ENCODE assay signal across 8 mouse cellular contexts in the genomic region with DNA sequence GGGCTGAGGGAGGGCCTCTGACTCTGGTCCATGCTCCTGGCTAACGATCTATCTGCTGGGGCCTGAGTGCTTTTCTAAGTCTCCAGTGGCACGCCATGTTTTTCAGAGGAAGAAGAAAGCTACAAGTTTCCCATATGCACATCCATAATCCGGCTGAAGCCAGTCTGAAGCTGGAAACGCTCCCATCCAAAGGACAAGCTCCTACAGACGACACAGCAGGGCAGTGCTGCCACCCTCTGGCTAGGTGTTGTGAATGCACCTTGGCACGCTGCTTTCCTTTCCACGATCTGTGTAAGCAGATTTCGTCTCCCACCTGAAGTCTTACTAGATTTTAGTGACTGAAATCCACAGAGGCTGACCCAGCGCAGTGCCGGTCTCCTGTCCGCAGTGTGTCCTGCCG. TPM values are rescaled to one million over a fixed set of nuclear protein-coding genes. Genes with fewer than 3 reads are reported as not detected.
DNase-seq lines count a peak whose midpoint lies in the region; ATAC-seq lines count a peak whose summit lies in the region.

No protein-coding gene starts in this region.

- no peak overlapping the region for H3K4me3 ChIP-seq in hindbrain, embryonic 13.5 days

- H3K36me3 ChIP-seq in hindbrain, embryonic 13.5 days: peaks cover 88% of the 10 kb centered on the region

- H3K9me3 ChIP-seq in hindbrain, embryonic 13.5 days: no peaks in the 10 kb centered on the region

- H3K4me2 ChIP-seq in hindbrain, embryonic 13.5 days: no peak overlapping the region

- H3K27ac ChIP-seq in hindbrain, embryonic 13.5 days: peak overlapping the region; percentile 73

- peak; percentile 82 for ATAC-seq in hindbrain, embryonic 13.5 days (ENCODE audit: low FRiP score)

- H3K9ac ChIP-seq in hindbrain, embryonic 13.5 days: peak overlapping the region; percentile 53

- no peaks in the 10 kb centered on the region for H3K27me3 ChIP-seq in hindbrain, embryonic 13.5 days

- 0 out of 2 replicates have a peak, but pooled peaks cover 3% of the 10 kb centered on the region for H3K4me1 ChIP-seq in hindbrain, embryonic 13.5 days (replicated peaks)

- DNase-seq in ZHBTc4 (ENCODE audit: low read depth, low spot score): peak; percentile 94
- DNase-seq in cerebellum, postnatal 25 days: peak; percentile 93 to 94
- DNase-seq in frontal cortex, postnatal 14 days (ENCODE audit: low spot score in 2 of 2): peak; percentile 82
- peak; percentile 69 to 86 for DNase-seq in layer of hippocampus, postnatal 25 days (ENCODE audit: extremely low spot score in 1 of 2, low spot score in 1 of 2)
- DNase-seq in lung, postnatal 36 days: peak; percentile 88
- peak; percentile 89 for DNase-seq in right cerebral cortex, adult 18-20 months
- DNase-seq in urinary bladder, postnatal 4 days (ENCODE audit: low spot score in 2 of 2): peak; percentile 76 to 85

- 54% methylated on average over 12 of the region's 12 CpGs for WGBS in hindbrain, embryonic 13.5 days

RNA-seq across cellular contexts. Expression of gene 2310022B05Rik, which starts 14.3 kb away (rescaled TPM):
- polyA plus RNA-seq in hindbrain, embryonic 13.5 days (2015; fragmentation: Nextera tagmentation; extraction: Ambion mirVana): 18.4 and 19.1 TPM in 2 replicates
- total RNA-seq in layer of hippocampus, postnatal 25 days (2021): 10 to 100 TPM; 83.2 to 86.9 TPM

RNA-seq across cellular contexts. Expression of gene Ttc13, which starts 44.3 kb away (rescaled TPM):
- 58.6 and 61.6 TPM in 2 replicates for polyA plus RNA-seq in hindbrain, embryonic 13.5 days (2015; fragmentation: Nextera tagmentation; extraction: Ambion mirVana)
- 10 to 100 TPM; 40.7 to 54.6 TPM for total RNA-seq in layer of hippocampus, postnatal 25 days (2021)

RNA-seq across cellular contexts. Expression of gene Arv1, which starts 44.5 kb away (rescaled TPM):
- polyA plus RNA-seq in hindbrain, embryonic 13.5 days (2015; fragmentation: Nextera tagmentation; extraction: Ambion mirVana): 32.8 and 33.3 TPM in 2 replicates
- total RNA-seq in layer of hippocampus, postnatal 25 days (2021): 10 to 100 TPM; 10.4 to 13.5 TPM
